Mouse (Mus musculus): ENCODE measurements around the gene Abtb1. TPM values are rescaled to one million over a fixed set of nuclear protein-coding genes. Genes with fewer than 3 reads are reported as not detected.

Abtb1 gene
- total RNA-seq, 2 experiments from 2014 or later = 38.8 to 44.3 TPM

- DNase-seq (ENCODE audit: low spot score in 2 of 2) = peak in 1 of 2 experiments; percentile 42
Measured at GRCm38 (mm10) chr6:88809091-88810037, 32.4 kb downstream of the Abtb1 start.

- DNase-seq (ENCODE audit: low spot score in 2 of 2) = no peak
Measured at GRCm38 (mm10) chr6:88804966-88805577, 36.7 kb downstream of the Abtb1 start.

GRCm38 (mm10) chr6:88803957-88804695, 37.7 kb downstream of the Abtb1 start:
- no peak for DNase-seq (ENCODE audit: low spot score in 2 of 2)

GRCm38 (mm10) chr6:88803051-88803450, 38.7 kb downstream of the Abtb1 start:
- DNase-seq (ENCODE audit: low spot score in 2 of 2) = no peak

GRCm38 (mm10) chr6:88800735-88801134, 41.0 kb downstream of the Abtb1 start:
- DNase-seq (ENCODE audit: low spot score in 2 of 2) = no peak

GRCm38 (mm10) chr6:88800191-88800590, 41.6 kb downstream of the Abtb1 start:
- no peak for DNase-seq (ENCODE audit: low spot score in 2 of 2)

- DNase-seq (ENCODE audit: low spot score in 2 of 2) = no peak
Measured at GRCm38 (mm10) chr6:88794561-88794971, 47.2 kb downstream of the Abtb1 start.

- DNase-seq (ENCODE audit: low spot score in 2 of 2) = peak in 1 of 2 experiments; percentile 37
Measured at GRCm38 (mm10) chr6:88793872-88794271, 47.9 kb downstream of the Abtb1 start.

- no peak for DNase-seq (ENCODE audit: low spot score in 2 of 2)
Measured at GRCm38 (mm10) chr6:88793243-88793642, 48.5 kb downstream of the Abtb1 start.

GRCm38 (mm10) chr6:88792147-88792691, 49.6 kb downstream of the Abtb1 start:
- DNase-seq (ENCODE audit: low spot score in 2 of 2) = peak in 1 of 2 experiments; percentile 51

GRCm38 (mm10) chr6:88791299-88791698, 50.5 kb downstream of the Abtb1 start:
- DNase-seq (ENCODE audit: low spot score in 2 of 2) = no peak

GRCm38 (mm10) chr6:88788219-88788618, 53.6 kb downstream of the Abtb1 start:
- DNase-seq (ENCODE audit: low spot score in 2 of 2) = no peak

- peak; percentile 30 to 44 for DNase-seq (ENCODE audit: low spot score in 2 of 2)
Measured at GRCm38 (mm10) chr6:88787496-88787895, 54.3 kb downstream of the Abtb1 start.

GRCm38 (mm10) chr6:88786732-88787445, 54.9 kb downstream of the Abtb1 start:
- peak; percentile 45 to 55 for DNase-seq (ENCODE audit: low spot score in 2 of 2)

Other genes starting within 250 kb of the Abtb1 start
- under 1 TPM; 0.49 to 0.63 TPM for gene Kbtbd12, start 204.0 kb downstream of the Abtb1 start, total RNA-seq (2021)
- gene Mgll, start 117.6 kb downstream of the Abtb1 start, total RNA-seq (2021) = 100 to 1,000 TPM; 162 to 172 TPM
- 100 to 1,000 TPM; 202 to 219 TPM for gene Podxl2, start 33.1 kb upstream of the Abtb1 start, total RNA-seq (2021)
- 1 to 10 TPM; 3.7 to 6.8 TPM for gene Mcm2, start 56.8 kb upstream of the Abtb1 start, total RNA-seq (2021)
- gene Tpra1, start 60.3 kb upstream of the Abtb1 start, total RNA-seq (2021) = 10 to 100 TPM; 45.5 to 47.2 TPM

Data from left cerebral cortex, adult 18-20 months (tissue).